Mouse (Mus musculus): ENCODE data around the gene Foxred1. TPM values are rescaled to one million over a fixed set of nuclear protein-coding genes. Genes with fewer than 3 reads are reported as not detected.

The Foxred1 gene
- polyA plus RNA-seq, 1 experiment from 2014 or later: 40.8 TPM

DNA sequence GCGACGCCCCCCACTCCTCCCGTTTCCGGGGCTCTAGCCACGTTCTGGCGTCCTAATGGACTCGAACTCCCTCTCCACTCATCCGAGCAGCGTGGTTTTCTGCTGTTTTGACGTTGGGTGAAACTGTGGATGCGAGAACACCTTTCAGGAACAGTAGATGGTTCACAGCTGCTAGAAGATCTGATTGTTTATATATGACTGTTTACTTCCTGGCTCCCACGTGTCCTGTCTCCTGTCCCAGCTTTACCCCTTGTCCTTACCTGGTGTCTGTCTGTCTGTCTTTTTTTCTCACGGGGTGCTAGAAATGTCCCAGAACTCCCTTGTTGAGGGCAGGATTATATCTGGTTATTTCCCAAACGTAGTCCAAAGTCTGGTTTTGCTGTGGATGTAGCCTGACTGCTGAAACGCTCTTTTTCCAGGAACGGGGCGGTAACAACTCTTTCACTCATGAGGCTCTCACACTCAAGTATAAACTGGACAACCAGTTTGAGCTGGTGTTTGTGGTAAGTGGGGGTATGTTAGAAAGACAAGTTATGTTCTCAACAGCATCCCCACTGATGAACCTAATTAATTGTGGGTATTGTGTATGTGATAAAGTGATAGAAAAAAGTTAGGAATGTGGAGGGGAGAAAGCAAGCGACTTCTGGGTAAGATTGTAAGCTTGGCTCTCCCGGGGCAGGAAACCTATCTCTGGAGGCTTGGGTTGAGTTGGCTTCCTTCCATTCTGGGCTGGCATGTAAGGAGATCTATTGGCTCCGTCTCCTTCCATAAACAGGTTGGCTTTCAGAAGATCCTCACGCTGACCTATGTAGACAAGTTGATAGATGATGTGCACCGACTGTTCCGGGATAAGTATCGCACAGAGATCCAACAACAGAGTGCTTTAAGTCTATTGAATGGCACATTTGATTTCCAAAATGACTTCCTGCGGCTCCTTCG, 987 bp upstream of the Foxred1 start:
- no peak for ATAC-seq (ENCODE audit: insufficient number of reproducible peaks, low FRiP score, low TSS enrichment, low read depth)
- no peaks in the 10 kb centered on the region for H3K27me3 ChIP-seq
- H3K4me3 ChIP-seq (replicated peaks): peak overlapping the region; percentile 93
- H3K27ac ChIP-seq (replicated peaks): peak overlapping the region; percentile 78
- WGBS: 34% methylated on average over 26 of the region's 26 CpGs
- H3K4me1 ChIP-seq: peaks cover 20% of the 10 kb centered on the region
- H3K4me2 ChIP-seq (replicated peaks): peak overlapping the region; percentile 85
- H3K36me3 ChIP-seq: peaks cover 65% of the 10 kb centered on the region
- H3K9me3 ChIP-seq (replicated peaks): no peaks in the 10 kb centered on the region
- H3K9ac ChIP-seq: peak overlapping the region; percentile 82

GRCm38 (mm10) chr9:35204421-35204820, 6.4 kb downstream of the Foxred1 start:
- Histone ChIP-seq H3K4me1 (peaks cover 9% of the 10 kb centered on the region), H3K4me2 (replicated peaks) (no peak overlapping the region), H3K9me3 (replicated peaks) (no peaks in the 10 kb centered on the region), H3K27ac (replicated peaks) (no peak overlapping the region), H3K9ac (no peak overlapping the region), H3K36me3 (peaks cover 50% of the 10 kb centered on the region), H3K27me3 (no peaks in the 10 kb centered on the region), H3K4me3 (replicated peaks) (no peak overlapping the region)
- 93% methylated on average over 2 of the region's 2 CpGs for WGBS
- no peak for ATAC-seq (ENCODE audit: insufficient number of reproducible peaks, low FRiP score, low TSS enrichment, low read depth)

DNA sequence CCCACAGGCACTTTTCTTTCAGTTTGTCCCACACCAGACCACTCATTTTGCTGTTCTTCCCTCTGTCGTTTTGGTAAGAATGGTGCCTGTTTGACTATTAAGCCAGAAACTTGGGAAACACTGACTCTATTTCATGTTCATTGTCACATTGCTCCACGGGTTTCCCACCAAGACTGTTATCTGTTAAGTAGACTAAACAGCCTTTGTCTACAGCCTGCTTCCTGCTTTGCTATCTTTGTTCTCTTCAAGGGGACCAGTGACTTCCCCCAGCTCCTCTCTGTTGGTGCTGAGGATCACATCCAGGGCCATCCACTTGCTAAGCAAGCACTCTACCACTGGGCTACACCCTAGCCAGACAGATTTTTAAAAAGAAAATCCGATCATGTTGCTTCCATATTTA, 7.3 kb downstream of the Foxred1 start:
- no peak for ATAC-seq (ENCODE audit: insufficient number of reproducible peaks, low FRiP score, low TSS enrichment, low read depth)
- Histone ChIP-seq H3K4me1 (peaks cover 12% of the 10 kb centered on the region), H3K9ac (no peak overlapping the region), H3K4me2 (replicated peaks) (no peak overlapping the region), H3K27ac (replicated peaks) (no peak overlapping the region), H3K9me3 (replicated peaks) (no peaks in the 10 kb centered on the region), H3K27me3 (no peaks in the 10 kb centered on the region), H3K4me3 (replicated peaks) (no peak overlapping the region), H3K36me3 (peaks cover 42% of the 10 kb centered on the region)
- WGBS: 70% methylated on average over 3 of the region's 3 CpGs

- H3K4me3 ChIP-seq (replicated peaks): peak overlapping the region; percentile 72; the same call in 1 of the 2 replicates
- H3K9me3 ChIP-seq (replicated peaks): no peaks in the 10 kb centered on the region
- peaks cover 12% of the 10 kb centered on the region for H3K4me1 ChIP-seq
- H3K27ac ChIP-seq (replicated peaks): no peak overlapping the region
- H3K27me3 ChIP-seq: no peaks in the 10 kb centered on the region
- peaks cover 14% of the 10 kb centered on the region for H3K36me3 ChIP-seq
- H3K9ac ChIP-seq: no peak overlapping the region
- 65% methylated on average over 9 of the region's 9 CpGs for WGBS
- peak overlapping the region; percentile 69 for H3K4me2 ChIP-seq (replicated peaks)
- no peak for ATAC-seq (ENCODE audit: insufficient number of reproducible peaks, low FRiP score, low TSS enrichment, low read depth)
These were observed 10.3 kb downstream of the Foxred1 start for GRCm38 (mm10) chr9:35200529-35201060.

DNA sequence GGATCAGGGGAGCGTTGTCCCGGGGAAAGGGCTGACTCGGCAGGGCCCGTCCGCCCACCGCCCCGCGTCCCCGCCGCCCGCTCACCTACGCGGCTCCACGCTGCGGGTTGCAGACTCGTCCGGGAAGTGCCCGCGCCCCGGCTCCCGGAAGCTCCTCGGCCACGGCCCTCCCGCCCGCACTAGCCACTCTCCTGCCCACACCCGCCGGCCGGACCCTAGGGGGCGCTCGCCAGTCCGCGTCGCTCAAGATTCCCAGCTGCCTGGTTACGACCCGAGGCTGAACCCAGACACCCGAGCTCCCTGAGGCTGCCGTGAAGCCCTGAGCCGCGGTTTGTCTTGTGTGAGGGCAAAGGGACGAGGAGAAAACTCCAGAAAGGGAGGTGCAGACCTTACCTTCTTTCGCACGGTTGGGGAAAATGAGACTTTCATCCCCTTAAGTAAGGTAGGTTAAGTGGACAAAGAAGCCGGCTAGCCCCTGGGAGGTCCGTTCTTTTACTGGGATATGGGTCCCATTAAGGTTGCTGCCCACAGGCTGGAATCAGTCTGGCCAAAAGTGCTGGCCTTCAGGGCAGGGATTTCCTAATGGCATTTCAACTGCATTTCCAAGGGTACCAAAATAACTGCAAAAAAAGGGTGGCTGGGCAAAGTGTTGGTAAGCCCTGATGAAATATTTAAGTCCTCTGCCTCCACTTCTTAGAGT, 10.9 kb downstream of the Foxred1 start, which contains the start of the genes Srpr and Tirap:
Gene Srpr (plus strand): TSS at position 404 of the 700 bp plus-strand sequence.
Gene Tirap (minus strand): TSS at position 520 of the 700 bp plus-strand sequence.
- Histone ChIP-seq H3K9ac (peak within 1 kb of the TSS; percentile 54), H3K9me3 (replicated peaks) (no peaks in the 10 kb centered on the region), H3K27me3 (no peaks in the 10 kb centered on the region), H3K27ac (replicated peaks) (peak within 1 kb of the TSS; percentile 84), H3K4me1 (peaks cover 12% of the 10 kb centered on the region), H3K36me3 (peaks cover 7% of the 10 kb centered on the region), H3K4me3 (replicated peaks) (peak within 1 kb of the TSS; percentile 72), H3K4me2 (replicated peaks) (peak within 1 kb of the TSS; percentile 69)
- under 1% methylated on average over 44 of the region's 44 CpGs for WGBS
- peak; percentile 87 for ATAC-seq (ENCODE audit: insufficient number of reproducible peaks, low FRiP score, low TSS enrichment, low read depth)

GRCm38 (mm10) chr9:35198945-35199771, 11.7 kb downstream of the Foxred1 start:
- Histone ChIP-seq H3K9me3 (replicated peaks) (no peaks in the 10 kb centered on the region), H3K4me3 (replicated peaks) (peak overlapping the region; percentile 72), H3K27me3 (no peaks in the 10 kb centered on the region), H3K4me1 (peaks cover 12% of the 10 kb centered on the region), H3K4me2 (replicated peaks) (peak overlapping the region; percentile 69), H3K9ac (peak overlapping the region; percentile 54), H3K27ac (replicated peaks) (peak overlapping the region; percentile 84), H3K36me3 (no peaks in the 10 kb centered on the region; the same call in 1 of the 2 replicates)
- WGBS: 23% methylated on average over 18 of the region's 18 CpGs
- ATAC-seq (ENCODE audit: insufficient number of reproducible peaks, low FRiP score, low TSS enrichment, low read depth): peak; percentile 62; the same call in 1 of the 2 replicates

DNA sequence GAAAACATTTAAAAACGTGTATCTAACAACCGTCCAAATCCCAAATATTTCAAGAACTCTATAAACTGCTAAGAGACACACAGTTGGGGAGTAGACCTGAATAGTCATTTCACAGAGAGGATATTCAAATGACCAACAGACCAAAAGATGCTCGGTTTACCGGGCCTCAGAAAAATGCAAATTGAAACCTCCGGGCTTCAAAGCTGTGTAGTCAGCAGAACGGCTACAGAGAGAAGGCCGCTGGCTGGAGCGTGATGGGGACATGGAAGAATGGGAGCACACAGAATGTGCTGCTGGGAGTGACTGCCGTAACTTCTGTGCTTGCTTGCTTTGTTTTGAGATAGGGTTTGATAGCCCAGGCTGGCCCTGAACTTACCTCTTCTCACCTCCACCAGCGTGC, 12.5 kb downstream of the Foxred1 start:
- no peak for ATAC-seq (ENCODE audit: insufficient number of reproducible peaks, low FRiP score, low TSS enrichment, low read depth)
- H3K9ac ChIP-seq: no peak overlapping the region
- no peak overlapping the region for H3K4me2 ChIP-seq (replicated peaks)
- peaks cover 12% of the 10 kb centered on the region for H3K4me1 ChIP-seq
- H3K27me3 ChIP-seq: no peaks in the 10 kb centered on the region
- H3K36me3 ChIP-seq: no peaks in the 10 kb centered on the region
- no peak overlapping the region for H3K4me3 ChIP-seq (replicated peaks)
- H3K9me3 ChIP-seq (replicated peaks): no peaks in the 10 kb centered on the region
- 80% methylated on average over 10 of the region's 10 CpGs for WGBS
- no peak overlapping the region for H3K27ac ChIP-seq (replicated peaks)

DNA sequence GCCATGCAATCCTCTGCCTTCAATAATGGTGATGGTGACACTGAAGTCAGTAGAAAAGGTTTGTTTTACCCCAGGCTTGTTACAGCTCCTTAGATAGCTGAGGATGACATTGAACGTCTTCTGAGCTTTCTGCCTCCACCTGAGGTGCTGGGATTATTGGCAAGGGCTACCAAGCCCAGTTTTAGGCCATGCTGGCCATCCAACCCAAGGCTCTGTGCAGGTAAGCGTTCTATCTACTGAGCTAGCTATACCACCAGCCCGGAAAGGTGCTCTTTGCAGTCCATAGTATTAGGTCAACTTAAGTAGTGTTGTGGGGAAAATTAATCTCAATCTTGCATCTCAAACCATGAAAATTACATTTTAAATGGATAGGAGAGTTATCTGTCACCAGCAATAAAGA, 13.2 kb downstream of the Foxred1 start:
- no peak overlapping the region for H3K4me2 ChIP-seq (replicated peaks)
- no peaks in the 10 kb centered on the region for H3K36me3 ChIP-seq
- no peak overlapping the region for H3K4me3 ChIP-seq (replicated peaks)
- peaks cover 12% of the 10 kb centered on the region for H3K4me1 ChIP-seq
- ATAC-seq (ENCODE audit: insufficient number of reproducible peaks, low FRiP score, low TSS enrichment, low read depth): no peak
- no peaks in the 10 kb centered on the region for H3K9me3 ChIP-seq (replicated peaks)
- no peak overlapping the region for H3K9ac ChIP-seq
- no peak overlapping the region for H3K27ac ChIP-seq (replicated peaks)
- H3K27me3 ChIP-seq: no peaks in the 10 kb centered on the region
- WGBS: 92% methylated on average over 3 of the region's 3 CpGs

- H3K9me3 ChIP-seq (replicated peaks): no peaks in the 10 kb centered on the region
- no peak for ATAC-seq (ENCODE audit: insufficient number of reproducible peaks, low FRiP score, low TSS enrichment, low read depth)
- WGBS: 98% methylated on average over 3 of the region's 3 CpGs
These were observed 16.8 kb downstream of the Foxred1 start for GRCm38 (mm10) chr9:35194048-35194447.

DNA sequence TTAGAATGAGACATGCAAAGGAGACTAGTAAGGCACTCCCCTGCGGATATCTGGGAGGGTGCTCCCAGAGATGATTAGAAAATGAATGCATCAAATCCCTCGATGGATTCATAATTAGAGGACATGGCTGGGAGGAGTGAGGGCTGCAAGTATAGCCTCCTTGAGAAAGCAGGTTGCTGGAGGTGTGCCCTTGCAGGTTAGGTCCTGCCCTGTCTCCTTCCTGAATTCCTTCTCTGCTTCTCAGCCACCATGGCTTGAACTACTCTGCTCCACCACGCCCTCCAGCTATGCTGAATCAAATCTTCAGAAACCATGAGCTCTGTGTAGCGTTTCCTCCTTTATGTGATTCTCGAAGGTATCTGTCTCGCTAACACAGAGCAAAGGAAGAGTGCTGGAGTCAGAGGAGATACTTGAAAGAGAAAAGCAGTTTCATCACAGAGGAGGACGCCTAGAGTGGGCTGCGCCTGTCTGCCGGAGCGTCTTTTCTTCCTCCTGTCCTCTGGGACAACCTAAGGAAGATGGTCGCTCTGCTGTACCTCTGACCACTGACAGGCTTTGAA, 17.8 kb downstream of the Foxred1 start:
- WGBS: 60% methylated on average over 11 of the region's 11 CpGs

More at GRCm38 (mm10) chr9:35194048-35194447, 16.8 kb downstream of the Foxred1 start:
- Histone ChIP-seq H3K4me3 (replicated peaks) (no peak overlapping the region), H3K9ac (no peak overlapping the region), H3K27me3 (no peaks in the 10 kb centered on the region), H3K4me1 (no peaks in the 10 kb centered on the region; the same call in 1 of the 2 replicates), H3K4me2 (replicated peaks) (no peak overlapping the region), H3K27ac (replicated peaks) (no peak overlapping the region), H3K36me3 (peaks cover 10% of the 10 kb centered on the region)

More for the DNA sequence above, 17.8 kb downstream of the Foxred1 start:
- H3K27me3 ChIP-seq: no peaks in the 10 kb centered on the region
- peaks cover 17% of the 10 kb centered on the region for H3K36me3 ChIP-seq
- no peak overlapping the region for H3K9ac ChIP-seq
- no peak overlapping the region for H3K4me3 ChIP-seq (replicated peaks)
- ATAC-seq (ENCODE audit: insufficient number of reproducible peaks, low FRiP score, low TSS enrichment, low read depth): no peak
- H3K4me1 ChIP-seq: no peaks in the 10 kb centered on the region
- no peak overlapping the region for H3K27ac ChIP-seq (replicated peaks)
- no peak overlapping the region for H3K4me2 ChIP-seq (replicated peaks)
- no peaks in the 10 kb centered on the region for H3K9me3 ChIP-seq (replicated peaks)

Measured in embryonic facial prominence, embryonic 15.5 days (tissue).